Mouse (Mus musculus) left cerebral cortex, adult 2 months (tissue): Measurements from ENCODE around the gene 8030411F24Rik. TPM values are rescaled to one million over a fixed set of nuclear protein-coding genes. Genes with fewer than 3 reads are reported as not detected.
"Not testable (repeated sequence)": the region's sequence is repeated elsewhere in the genome, so short reads cannot be mapped to it uniquely, and the experiment has no call there.

Experiments used
- DNase-seq, 2 experiments: peaks; one replicate each; pipeline ENCODE4 v3.0.0; 2021 to 2022; ENCODE audit warnings: low spot score in 2 of 2, mixed read lengths in 1 of 2; ENCODE audit errors: extremely low spot score in 1 of 2
- H3K27ac ChIP-seq: fragments of 200-600 bp; 2 replicates; pipeline ENCODE4 v1.8.1; 2022
- H3K4me3 ChIP-seq: fragments of 200-600 bp; 2 replicates; pipeline ENCODE4 v1.8.1; 2022
- CTCF ChIP-seq: fragments of 200-600 bp; IDR thresholded peaks from 2 replicates; pipeline ENCODE4 v1.8.1; 2022; ENCODE audit warnings: antibody characterized with exemption, mild to moderate bottlenecking, moderate library complexity
- intact Hi-C: fragments of 180-260 bp; cut with DNase I; formaldehyde crosslinking; loops from one replicate; pipeline ENCODE4 v1.15.1; 2025
- long read RNA-seq, 2 experiments: library from polyadenylated mRNA; stranded (forward); transcript quantifications; one replicate each; pipeline ENCODE4 v2.0.0; 2021; ENCODE audit warnings: borderline mapping rate in 2 of 2
- total RNA-seq, 2 experiments: library from RNA; stranded (reverse); gene quantifications; 2 replicates each; pipeline ENCODE4 v1.2.3; 2021

The 8030411F24Rik gene
- total RNA-seq: not detected
- long read RNA-seq, experiment 1: 0 reads
- long read RNA-seq, experiment 2: 0 reads

DNA sequence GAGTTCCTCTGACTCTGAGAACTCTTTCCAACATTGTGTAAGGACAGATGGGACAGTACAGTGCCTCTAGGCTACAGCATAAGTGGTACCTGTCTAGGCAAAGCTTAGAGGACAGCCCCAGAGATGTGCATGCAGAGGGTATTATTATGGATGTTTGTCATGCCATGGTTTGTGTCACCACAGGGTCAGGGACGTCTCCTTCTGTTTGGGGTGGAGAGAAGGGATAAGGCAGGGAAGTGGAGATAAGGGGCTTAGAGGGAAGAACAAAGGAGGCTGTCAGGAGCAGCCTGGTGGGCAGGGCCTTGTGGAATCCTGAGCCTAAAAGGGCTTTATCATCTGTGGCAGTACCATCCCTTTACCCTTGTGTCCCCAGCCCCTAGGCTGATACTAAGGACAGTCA lies at the start of gene 8030411F24Rik:
Gene 8030411F24Rik (plus strand): TSS at position 301 of the 400 bp plus-strand sequence.
- intact Hi-C loops: no loop called here

DNA sequence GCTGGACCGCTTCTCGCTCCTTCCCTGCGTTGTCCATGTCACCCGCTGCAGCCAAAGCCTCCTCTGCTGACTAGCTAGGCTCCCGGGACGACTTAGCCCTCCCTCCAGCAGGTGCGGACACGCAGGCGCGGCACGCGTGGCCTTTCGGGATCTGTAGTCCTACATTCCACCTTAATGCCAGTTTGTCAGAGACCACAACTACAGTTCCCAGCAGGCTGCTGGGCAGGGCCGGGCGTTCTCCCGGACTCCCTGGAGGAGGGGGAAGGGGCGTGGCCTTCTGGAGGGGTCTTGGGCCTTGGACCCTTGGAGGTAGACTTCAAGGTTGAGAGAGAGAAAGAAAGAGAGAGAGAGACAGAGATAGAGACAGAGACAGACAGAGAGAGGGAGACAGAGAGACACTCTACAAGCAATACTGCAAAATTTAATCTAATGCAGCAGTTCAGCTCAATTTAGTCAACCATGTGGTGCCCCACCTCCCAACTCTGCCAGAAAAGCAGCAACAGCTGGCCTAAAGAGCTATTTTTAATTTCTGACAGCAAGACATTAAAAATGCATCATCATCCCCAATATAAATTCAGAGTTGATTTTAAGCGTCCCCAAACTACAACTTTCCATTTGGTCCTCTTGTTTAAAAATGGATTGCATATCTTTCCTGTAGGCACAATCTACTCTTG lies 49.3 kb upstream of the 8030411F24Rik start, which contains the start of gene Napb:
Gene Napb (minus strand): TSS at position 141 of the 674 bp plus-strand sequence.
- Histone ChIP-seq H3K4me3 (peak within 1 kb of the TSS; percentile 72), H3K27ac (peak within 1 kb of the TSS; percentile 96)
- peak; percentile 92 to 94 for DNase-seq
- intact Hi-C loops: loop anchor here (2.0 kb wide), 1 partner anchor 52 kb away; the partner anchor contains the start of gene Gzf1
- TF ChIP-seq CTCF: no peak; the same call in 1 of the 2 replicates

More for the DNA sequence above, at the start of gene 8030411F24Rik:
- DNase-seq: no peak
- no peak for TF ChIP-seq CTCF
- H3K27ac ChIP-seq: no peak within 1 kb of the TSS
- no peak within 1 kb of the TSS for H3K4me3 ChIP-seq

DNA sequence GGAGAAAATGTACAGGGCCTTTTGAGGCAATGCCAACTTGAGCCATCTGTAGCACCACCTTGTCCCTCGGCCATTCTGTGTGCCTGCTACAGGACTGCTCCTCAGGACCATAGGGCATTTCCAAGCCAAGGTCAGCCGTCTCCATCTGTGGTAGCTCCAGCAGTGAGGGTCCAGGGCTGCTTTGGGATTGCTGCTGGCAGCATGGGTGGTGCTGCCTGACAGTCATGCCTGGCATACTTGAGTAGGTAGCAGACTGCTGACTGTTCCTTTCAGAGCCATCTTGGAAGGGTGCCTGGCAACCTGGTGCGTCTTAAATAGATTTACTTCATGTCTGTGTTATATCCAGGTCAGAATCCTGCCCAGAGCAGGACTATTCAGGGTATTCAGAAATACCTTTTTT lies 38.8 kb upstream of the 8030411F24Rik start:
- H3K27ac ChIP-seq: peak overlapping the region; percentile 59; the same call in 1 of the 2 replicates
- intact Hi-C loops: no loop called here
- peak in 1 of 2 experiments; percentile 47 for DNase-seq
- H3K4me3 ChIP-seq: no peak overlapping the region
- no peak for TF ChIP-seq CTCF

DNA sequence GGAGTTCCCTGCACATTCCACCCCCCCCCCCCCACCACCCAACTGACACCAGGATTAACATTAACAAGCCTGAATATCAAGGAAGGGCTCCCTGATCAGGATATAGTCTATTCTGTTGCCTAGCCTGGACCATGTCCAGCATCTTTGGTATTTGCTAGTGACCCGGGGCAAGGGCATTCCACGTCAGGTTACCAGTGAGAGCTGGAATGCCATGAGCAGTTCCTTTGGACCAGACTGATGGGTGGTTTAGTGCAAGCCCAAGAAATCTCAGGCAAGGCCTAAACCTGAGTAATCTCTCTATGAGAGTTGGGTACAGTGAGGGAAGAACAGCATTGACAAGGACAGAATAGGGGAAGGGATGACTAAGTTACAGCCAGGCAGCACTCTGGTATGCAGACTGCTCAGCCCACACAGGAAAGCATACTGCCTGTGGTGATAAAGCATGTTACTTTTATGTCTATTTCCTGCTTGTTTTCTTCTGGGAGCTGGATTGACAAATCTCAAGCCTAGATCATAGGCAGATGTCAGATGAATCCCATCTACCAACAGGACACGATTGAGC lies 37.9 kb upstream of the 8030411F24Rik start:
- no peak for DNase-seq
- intact Hi-C loops: no loop called here
- Histone ChIP-seq H3K4me3 (no peak overlapping the region), H3K27ac (no peak overlapping the region)
- no peak for TF ChIP-seq CTCF

DNA sequence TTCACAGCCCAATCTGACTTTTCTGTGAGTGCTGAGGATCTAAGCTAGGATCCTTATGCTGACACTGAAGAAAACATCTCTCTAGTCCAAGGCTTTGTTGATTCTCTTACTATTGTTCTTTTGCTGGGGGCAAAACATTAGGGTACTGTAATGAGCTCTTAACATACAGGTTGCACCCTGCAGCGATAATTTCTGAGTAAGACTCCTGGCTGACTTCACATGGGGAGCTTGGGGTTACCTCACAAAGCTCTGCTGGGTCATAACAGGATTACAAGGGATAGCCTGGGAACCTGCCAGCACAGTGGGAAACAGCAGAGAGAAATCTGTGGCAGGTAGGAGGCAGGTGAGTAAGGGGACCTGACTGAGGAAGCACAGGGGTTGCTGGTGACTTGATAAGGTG lies 31.8 kb upstream of the 8030411F24Rik start, which contains the start of gene Cstl1:
Gene Cstl1 (plus strand): TSS at position 301 of the 400 bp plus-strand sequence.
- no peak for DNase-seq
- H3K27ac ChIP-seq: no peak within 1 kb of the TSS
- intact Hi-C loops: loop anchor here (5.0 kb wide), 1 partner anchor 102 kb away; no protein-coding TSS in a partner anchor
- TF ChIP-seq CTCF: no peak
- H3K4me3 ChIP-seq: no peak within 1 kb of the TSS

DNA sequence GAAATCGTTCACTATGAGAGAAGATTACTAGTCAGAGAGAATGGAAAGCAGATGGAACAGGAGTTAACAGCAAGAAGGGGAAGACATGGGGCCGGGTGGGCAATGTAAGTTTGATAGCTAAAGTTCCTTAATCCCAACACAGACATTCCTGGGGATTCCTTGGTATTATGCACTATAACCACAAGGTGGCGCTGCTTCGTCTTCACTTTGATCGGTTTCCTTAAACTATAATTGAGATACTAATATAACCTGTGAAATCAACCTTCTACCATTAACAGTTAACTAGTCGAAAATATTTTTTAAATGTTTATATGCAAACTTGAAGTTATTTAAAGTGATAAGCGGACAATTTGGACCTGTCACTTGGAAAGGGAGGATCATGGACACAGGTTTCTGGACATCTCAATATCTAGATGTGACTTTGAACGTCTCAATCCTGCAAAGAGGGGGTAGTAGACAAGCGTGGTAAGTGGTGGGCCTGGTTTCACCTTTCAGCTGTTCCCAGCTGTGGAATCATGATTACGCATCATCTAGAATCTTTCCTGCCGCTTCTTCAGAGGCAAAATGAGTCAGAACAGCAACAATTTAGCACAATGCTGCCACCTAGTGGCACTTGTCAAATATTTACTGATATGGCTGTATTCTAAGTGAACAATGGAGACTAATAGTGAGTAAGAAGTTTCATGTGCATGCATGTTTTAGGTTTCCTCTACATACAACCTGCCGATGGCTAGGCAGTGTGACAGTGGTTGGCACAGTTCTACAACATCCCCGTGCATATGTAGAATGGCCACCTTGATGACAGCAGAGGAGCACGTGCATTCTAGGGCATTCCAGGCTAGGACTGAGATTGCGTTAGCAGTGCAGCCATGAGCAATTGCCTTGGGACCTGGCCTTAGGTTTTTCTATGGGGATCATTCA lies 29.7 kb upstream of the 8030411F24Rik start:
- intact Hi-C loops: loop anchor here (1.0 to 5.0 kb wide), 2 partner anchors 100 to 150 kb away; no protein-coding TSS in a partner anchor
- H3K27ac ChIP-seq: peak overlapping the region; percentile 56; the same call in 1 of the 2 replicates
- DNase-seq: peak; percentile 72 to 76
- H3K4me3 ChIP-seq: peak overlapping the region; percentile 58
- TF ChIP-seq CTCF: peak; percentile 62

DNA sequence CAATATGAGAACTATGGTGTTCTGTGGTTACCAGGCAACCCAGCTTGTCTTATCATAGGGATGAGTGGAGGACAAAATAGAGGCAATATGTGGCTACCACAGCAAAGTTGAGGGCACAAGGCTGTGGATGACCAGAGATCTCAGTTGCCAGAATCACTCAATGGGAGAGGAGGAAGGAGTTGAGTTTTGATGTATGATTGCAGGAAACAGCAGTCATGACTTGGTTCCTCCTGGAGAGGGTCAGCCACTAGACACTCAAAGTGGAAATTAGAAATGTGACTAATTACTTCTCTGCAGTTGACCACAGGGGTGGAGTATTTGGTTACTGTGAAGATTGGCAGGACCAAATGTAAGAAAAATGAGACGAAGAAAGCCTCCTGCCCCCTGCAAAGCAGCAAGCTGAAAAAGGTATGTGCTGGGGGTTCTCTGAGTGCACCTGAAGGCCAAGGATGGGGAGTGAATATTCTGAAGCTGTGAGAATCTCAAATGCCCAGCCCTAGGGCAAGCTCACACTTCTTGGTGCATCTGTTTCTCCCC lies 27.4 kb upstream of the 8030411F24Rik start:
- intact Hi-C loops: loop anchor here (5.0 kb wide), 1 partner anchor 98 kb away; no protein-coding TSS in a partner anchor

DNA sequence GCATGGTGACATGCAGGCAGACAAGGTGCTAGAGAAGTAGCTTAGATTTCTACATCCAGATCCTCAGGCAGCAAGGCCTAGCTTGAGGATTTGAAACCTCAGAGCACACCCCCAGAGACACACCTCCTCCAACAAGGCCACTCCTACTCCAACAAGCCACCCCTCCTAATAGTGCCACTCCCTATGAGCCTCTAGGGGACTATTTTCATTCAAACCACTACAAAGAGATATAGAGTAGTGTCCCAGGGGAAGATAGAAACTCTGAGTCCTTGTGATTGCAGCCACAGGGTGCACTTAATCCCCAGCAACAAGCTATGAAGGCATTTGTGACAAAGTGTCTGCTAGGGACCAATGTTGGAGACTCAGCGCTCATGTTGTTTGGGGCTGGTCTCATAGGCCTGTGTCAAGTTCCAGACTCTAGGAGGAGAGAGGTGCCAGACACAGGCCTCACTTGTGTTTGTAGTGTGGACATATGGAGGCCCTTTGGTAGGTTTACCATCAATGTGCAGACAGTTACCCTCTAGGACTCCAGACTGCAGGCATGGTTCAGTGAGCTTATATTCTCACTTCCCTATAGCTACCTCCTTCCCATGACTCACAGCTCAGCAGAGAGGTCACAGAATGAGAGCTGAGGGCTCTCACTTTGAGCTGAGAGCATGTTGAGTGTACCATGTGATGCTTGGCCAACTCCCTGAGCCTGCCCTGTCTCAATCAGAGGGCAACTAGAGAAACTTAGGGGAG lies 18.0 kb upstream of the 8030411F24Rik start:
- Histone ChIP-seq H3K4me3 (no peak overlapping the region), H3K27ac (no peak overlapping the region)
- TF ChIP-seq CTCF: no peak
- no peak for DNase-seq
- intact Hi-C loops: no loop called here

More for the DNA sequence above, 27.4 kb upstream of the 8030411F24Rik start:
- no peak overlapping the region for H3K27ac ChIP-seq
- TF ChIP-seq CTCF: no peak
- no peak overlapping the region for H3K4me3 ChIP-seq
- DNase-seq: no peak

DNA sequence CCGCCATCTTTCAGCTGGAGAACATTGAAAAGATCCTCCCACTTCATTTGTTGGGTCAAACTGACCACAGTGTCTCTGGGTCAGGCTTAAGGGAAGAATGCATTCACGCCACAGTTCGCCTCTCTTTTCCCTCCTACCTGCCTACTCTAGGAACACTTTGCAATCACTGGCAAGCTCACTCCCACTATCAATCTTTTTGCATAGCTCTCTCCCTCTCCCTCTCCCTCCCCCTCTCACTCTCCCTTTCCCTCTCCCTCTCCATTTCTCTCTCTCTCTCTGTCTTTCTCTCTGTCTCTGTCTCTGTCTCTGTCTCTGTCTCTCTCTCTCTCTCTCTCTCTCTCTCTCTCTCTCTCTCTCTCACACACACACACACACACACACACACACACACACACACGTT lies 10.4 kb upstream of the 8030411F24Rik start, which contains the start of gene Cst11:
Gene Cst11 (minus strand): TSS at position 101 of the 400 bp plus-strand sequence.
- intact Hi-C loops, DNase-seq, H3K27ac ChIP-seq, H3K4me3 ChIP-seq: not testable (repeated sequence)

DNA sequence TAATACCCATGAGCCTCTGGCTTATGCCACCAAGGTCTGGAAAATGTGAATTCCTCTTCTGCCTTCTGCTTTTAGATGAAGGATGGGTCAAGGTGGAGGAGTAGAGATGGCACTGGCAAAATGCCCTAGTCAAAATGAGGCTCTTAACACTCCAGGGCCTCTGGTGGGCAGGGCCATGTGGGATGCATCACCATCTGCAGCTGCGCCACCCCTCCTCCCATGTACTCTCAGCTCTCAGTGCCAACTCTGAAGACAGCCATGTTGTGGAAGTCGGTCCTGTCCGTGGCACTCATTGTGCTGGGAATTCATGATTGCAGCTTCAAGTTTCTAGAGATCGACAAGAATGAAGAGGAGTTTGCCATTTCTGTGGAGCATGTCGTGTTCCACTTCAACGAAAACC lies 7.3 kb downstream of the 8030411F24Rik start, which contains the start of gene Cst12:
Gene Cst12 (plus strand): TSS at position 220 of the 400 bp plus-strand sequence.
- Histone ChIP-seq H3K4me3 (no peak within 1 kb of the TSS), H3K27ac (no peak within 1 kb of the TSS)
- intact Hi-C loops: no loop called here
- no peak for TF ChIP-seq CTCF
- DNase-seq: no peak
